Mouse (Mus musculus) C2C12 (cell line): ENCODE results near the gene Lrmda. TPM values are rescaled to one million over a fixed set of nuclear protein-coding genes. Genes with fewer than 3 reads are reported as not detected.

Experiments used
- H3K27me3 ChIP-seq: one replicate; pipeline ENCODE4 v1.6.1; 2011; ENCODE audit not compliant: control insufficient read depth, insufficient read depth, insufficient read length
- H3K36me3 ChIP-seq: one replicate; pipeline ENCODE4 v1.6.1; 2011; ENCODE audit not compliant: control insufficient read depth, insufficient read depth
- H3K4me3 ChIP-seq: one replicate; pipeline ENCODE4 v1.5.1; 2011; ENCODE audit warnings: mild to moderate bottlenecking, control low read depth; ENCODE audit not compliant: poor library complexity, insufficient read depth, severe bottlenecking
- H3K79me2 ChIP-seq: one replicate; pipeline ENCODE4 v1.6.1; 2011; ENCODE audit not compliant: control insufficient read depth, insufficient read depth
- H3K79me3 ChIP-seq: one replicate; pipeline ENCODE4 v1.6.1; 2011; ENCODE audit warnings: low read depth, control low read depth
- H3ac ChIP-seq: one replicate; pipeline ENCODE3; 2011; ENCODE audit warnings: low read depth; ENCODE audit not compliant: control insufficient read depth, insufficient read length
- CEBPB ChIP-seq: IDR thresholded peaks from one replicate; pipeline ENCODE4 v1.6.1; 2011; ENCODE audit warnings: low read depth, mild to moderate bottlenecking, control low read depth, moderate library complexity
- CTCF ChIP-seq: IDR thresholded peaks from one replicate; pipeline ENCODE4 v1.5.1; 2011; ENCODE audit not compliant: control insufficient read depth, insufficient read depth, insufficient read length
- FOSL1 ChIP-seq: IDR thresholded peaks from one replicate; pipeline ENCODE4 v1.8.0; 2011; ENCODE audit warnings: mild to moderate bottlenecking, low read length; ENCODE audit not compliant: poor library complexity, insufficient read depth, severe bottlenecking
- MAX ChIP-seq: IDR thresholded peaks from one replicate; pipeline ENCODE4 v1.6.1; 2011; ENCODE audit warnings: mild to moderate bottlenecking, control low read depth
- MYOD1 ChIP-seq: IDR thresholded peaks from one replicate; pipeline ENCODE4 v1.6.1; 2011; ENCODE audit warnings: low read depth; ENCODE audit not compliant: control insufficient read depth, insufficient read length
- MYOG ChIP-seq: IDR thresholded peaks from one replicate; pipeline ENCODE4 v1.6.1; 2011; ENCODE audit not compliant: control insufficient read depth, insufficient read length; ENCODE audit errors: extremely low read depth
- USF1 ChIP-seq: IDR thresholded peaks from one replicate; pipeline ENCODE4 v1.6.1; 2011; ENCODE audit warnings: low read depth, mild to moderate bottlenecking, control low read depth, moderate library complexity
- polyA plus RNA-seq: library from polyadenylated mRNA; unstranded; fragments of >200 nt; fragmentation: generic; extraction: Trizol; gene quantifications from one replicate; pipeline ENCODE4 v1.2.1, GENCODE M21; 2012; ENCODE audit warnings: missing spikeins

Gene Lrmda
- polyA plus RNA-seq, 1 experiment, result not detected

GRCm38 (mm10) chr14:22090778-22091211 is 71.3 kb downstream of the Lrmda start:
- Histone ChIP-seq H3K27me3 (peaks cover 17% of the 10 kb centered on the region), H3K79me3 (no peaks in the 10 kb centered on the region), H3K4me3 (no peak overlapping the region), H3K79me2 (no peaks in the 10 kb centered on the region), H3ac (no peak overlapping the region), H3K36me3 (no peaks in the 10 kb centered on the region)
- TF ChIP-seq MAX (no peak), CTCF (no peak), CEBPB (no peak), FOSL1 (no peak), MYOD1 (no peak), USF1 (no peak), MYOG (no peak)

GRCm38 (mm10) chr14:22091306-22091705 is 71.8 kb downstream of the Lrmda start:
- Histone ChIP-seq H3K4me3 (no peak overlapping the region), H3K36me3 (no peaks in the 10 kb centered on the region), H3K27me3 (peaks cover 17% of the 10 kb centered on the region), H3K79me2 (no peaks in the 10 kb centered on the region), H3ac (no peak overlapping the region), H3K79me3 (no peaks in the 10 kb centered on the region)
- TF ChIP-seq CEBPB (no peak), MYOG (no peak), USF1 (no peak), MYOD1 (no peak), CTCF (no peak), MAX (no peak), FOSL1 (no peak)

GRCm38 (mm10) chr14:22093124-22093523 is 73.6 kb downstream of the Lrmda start:
- Histone ChIP-seq H3K27me3 (peaks cover 14% of the 10 kb centered on the region), H3K79me2 (no peaks in the 10 kb centered on the region), H3ac (no peak overlapping the region), H3K4me3 (no peak overlapping the region), H3K36me3 (no peaks in the 10 kb centered on the region), H3K79me3 (no peaks in the 10 kb centered on the region)
- TF ChIP-seq USF1 (no peak), FOSL1 (no peak), MYOG (no peak)

- Histone ChIP-seq H3K4me3 (no peak overlapping the region), H3K79me3 (no peaks in the 10 kb centered on the region), H3K36me3 (no peaks in the 10 kb centered on the region), H3ac (no peak overlapping the region), H3K79me2 (no peaks in the 10 kb centered on the region), H3K27me3 (no peaks in the 10 kb centered on the region)
- no peak for TF ChIP-seq CTCF
- no peak for TF ChIP-seq MAX
- TF ChIP-seq FOSL1, result no peak
- no peak for TF ChIP-seq MYOG
- TF ChIP-seq MYOD1, result no peak
- TF ChIP-seq CEBPB, result no peak
- TF ChIP-seq USF1, result no peak
Measured at GRCm38 (mm10) chr14:22101961-22102805, 82.7 kb downstream of the Lrmda start.

GRCm38 (mm10) chr14:22105855-22106254 is 86.3 kb downstream of the Lrmda start:
- TF ChIP-seq FOSL1, result no peak
- TF ChIP-seq USF1, result no peak
- TF ChIP-seq MYOG, result no peak
- no peak for TF ChIP-seq MAX
- TF ChIP-seq CTCF, result no peak
- no peak for TF ChIP-seq CEBPB
- no peak for TF ChIP-seq MYOD1
- H3K36me3 ChIP-seq, result no peaks in the 10 kb centered on the region
- no peaks in the 10 kb centered on the region for H3K79me3 ChIP-seq
- no peak overlapping the region for H3K4me3 ChIP-seq
- no peak overlapping the region for H3ac ChIP-seq
- H3K27me3 ChIP-seq, result peaks cover 18% of the 10 kb centered on the region
- no peaks in the 10 kb centered on the region for H3K79me2 ChIP-seq

GRCm38 (mm10) chr14:22106777-22107176 is 87.3 kb downstream of the Lrmda start:
- H3K27me3 ChIP-seq, result peaks cover 18% of the 10 kb centered on the region

More at GRCm38 (mm10) chr14:22106777-22107176, 87.3 kb downstream of the Lrmda start:
- H3K4me3 ChIP-seq, result no peak overlapping the region
- no peaks in the 10 kb centered on the region for H3K79me2 ChIP-seq
- TF ChIP-seq CEBPB, result no peak
- no peak for TF ChIP-seq FOSL1
- no peak for TF ChIP-seq CTCF
- TF ChIP-seq MAX, result no peak
- H3K79me3 ChIP-seq, result no peaks in the 10 kb centered on the region
- no peak overlapping the region for H3ac ChIP-seq
- no peaks in the 10 kb centered on the region for H3K36me3 ChIP-seq
